Mouse (Mus musculus): ENCODE results near the gene Castor2. TPM values are rescaled to one million over a fixed set of nuclear protein-coding genes. Genes with fewer than 3 reads are reported as not detected.

Castor2 gene
- polyA plus RNA-seq, 1 experiment from 2014 or later = 6.4 TPM

GRCm38 (mm10) chr5:134166642-134167041, 67.1 kb downstream of the Castor2 start:
- no peak overlapping the region for H3K4me2 ChIP-seq
- no peak for ATAC-seq (ENCODE audit: extremely low read depth, insufficient number of reproducible peaks, low FRiP score, low TSS enrichment)
- H3K9me3 ChIP-seq = no peaks in the 10 kb centered on the region
- 92% methylated on average over 7 of the region's 7 CpGs for WGBS
- H3K27ac ChIP-seq (replicated peaks) = no peak overlapping the region
- peaks cover 10% of the 10 kb centered on the region for H3K4me1 ChIP-seq
- H3K4me3 ChIP-seq = no peak overlapping the region
- H3K27me3 ChIP-seq (replicated peaks) = no peaks in the 10 kb centered on the region
- H3K9ac ChIP-seq = no peak overlapping the region
- H3K36me3 ChIP-seq = peaks cover 83% of the 10 kb centered on the region

GRCm38 (mm10) chr5:134168033-134168432, 68.5 kb downstream of the Castor2 start:
- ATAC-seq (ENCODE audit: extremely low read depth, insufficient number of reproducible peaks, low FRiP score, low TSS enrichment) = no peak
- peaks cover 79% of the 10 kb centered on the region for H3K36me3 ChIP-seq
- H3K27ac ChIP-seq (replicated peaks) = no peak overlapping the region
- H3K9ac ChIP-seq = no peak overlapping the region
- H3K4me1 ChIP-seq = peaks cover 10% of the 10 kb centered on the region
- H3K4me2 ChIP-seq = no peak overlapping the region
- no peaks in the 10 kb centered on the region for H3K9me3 ChIP-seq
- H3K4me3 ChIP-seq = no peak overlapping the region
- H3K27me3 ChIP-seq (replicated peaks) = no peaks in the 10 kb centered on the region
- 89% methylated on average over 9 of the region's 9 CpGs for WGBS

DNA sequence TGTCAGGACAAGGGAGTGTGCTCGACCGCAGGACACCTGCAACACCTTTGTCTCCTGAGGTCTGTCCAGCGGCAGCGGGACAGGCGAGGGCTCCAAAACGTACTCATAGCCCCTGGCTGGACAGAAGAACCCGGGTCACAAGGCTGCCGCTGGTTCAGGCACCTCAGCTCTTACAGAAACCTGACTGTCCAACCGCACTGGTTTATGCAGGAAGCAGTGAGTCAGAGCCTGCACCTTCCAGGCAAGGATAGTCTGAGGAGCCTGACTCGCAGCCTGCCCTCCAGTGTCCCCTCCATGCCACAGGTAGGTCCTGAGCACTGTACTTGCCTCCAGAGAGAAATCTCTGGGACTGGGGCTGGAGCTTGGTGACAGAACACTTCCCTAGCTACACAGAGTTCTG, 69.7 kb downstream of the Castor2 start:
- Histone ChIP-seq H3K4me3 (no peak overlapping the region), H3K4me1 (peaks cover 10% of the 10 kb centered on the region), H3K9me3 (no peaks in the 10 kb centered on the region), H3K9ac (no peak overlapping the region), H3K27ac (replicated peaks) (no peak overlapping the region), H3K36me3 (peaks cover 69% of the 10 kb centered on the region), H3K4me2 (no peak overlapping the region), H3K27me3 (replicated peaks) (no peaks in the 10 kb centered on the region)
- 85% methylated on average over 10 of the region's 10 CpGs for WGBS
- ATAC-seq (ENCODE audit: extremely low read depth, insufficient number of reproducible peaks, low FRiP score, low TSS enrichment) = no peak

DNA sequence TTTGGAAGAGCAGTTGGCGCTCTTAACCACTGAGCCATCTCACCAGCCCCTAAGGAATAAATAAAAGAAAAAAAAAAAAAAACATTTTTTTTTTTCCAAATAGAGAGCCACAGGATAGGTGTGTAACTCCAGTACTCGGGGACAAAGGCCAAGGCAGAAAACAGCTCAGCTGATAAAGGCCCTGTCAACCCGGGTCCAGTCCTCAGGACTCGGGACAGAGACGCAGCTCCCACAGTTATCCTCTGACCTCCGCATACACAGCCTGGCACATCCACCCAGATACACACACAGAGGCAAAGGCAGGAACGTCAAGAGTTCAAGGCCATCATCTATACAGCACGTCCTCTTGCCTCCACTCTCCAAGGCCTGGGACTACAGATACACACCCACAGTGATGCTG, 70.7 kb downstream of the Castor2 start:
- H3K4me1 ChIP-seq = peaks cover 8% of the 10 kb centered on the region
- H3K36me3 ChIP-seq = peaks cover 66% of the 10 kb centered on the region
- no peak overlapping the region for H3K9ac ChIP-seq
- no peak overlapping the region for H3K4me2 ChIP-seq
- no peaks in the 10 kb centered on the region for H3K9me3 ChIP-seq
- H3K27ac ChIP-seq (replicated peaks) = no peak overlapping the region
- WGBS = 87% methylated on average over 8 of the region's 8 CpGs
- no peak overlapping the region for H3K4me3 ChIP-seq
- no peak for ATAC-seq (ENCODE audit: extremely low read depth, insufficient number of reproducible peaks, low FRiP score, low TSS enrichment)
- no peaks in the 10 kb centered on the region for H3K27me3 ChIP-seq (replicated peaks)

DNA sequence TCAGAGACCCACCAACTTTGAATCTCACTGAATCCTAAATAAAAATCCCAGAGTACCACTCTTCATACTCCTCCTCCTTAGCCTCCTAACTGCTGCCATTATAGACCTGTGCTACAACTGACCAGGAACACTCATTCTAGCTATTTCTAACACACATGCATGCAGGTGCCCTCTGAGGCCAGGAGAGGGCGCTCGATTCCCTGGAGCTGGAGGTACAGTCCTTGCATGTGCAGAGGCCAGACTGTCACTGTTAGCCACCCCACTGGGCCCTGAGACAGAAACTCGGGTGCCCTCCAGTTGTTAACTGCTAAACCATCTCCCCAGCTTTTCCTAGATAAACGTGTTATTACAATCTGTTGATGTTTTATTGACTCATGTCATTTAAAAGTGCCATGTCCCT, 73.7 kb downstream of the Castor2 start:
- Histone ChIP-seq H3K4me3 (no peak overlapping the region), H3K9me3 (no peaks in the 10 kb centered on the region), H3K9ac (no peak overlapping the region), H3K27me3 (replicated peaks) (no peaks in the 10 kb centered on the region), H3K36me3 (peaks cover 38% of the 10 kb centered on the region), H3K4me1 (peaks cover 17% of the 10 kb centered on the region), H3K27ac (replicated peaks) (no peak overlapping the region), H3K4me2 (no peak overlapping the region)
- 37% methylated on average over 4 of the region's 4 CpGs for WGBS
- no peak for ATAC-seq (ENCODE audit: extremely low read depth, insufficient number of reproducible peaks, low FRiP score, low TSS enrichment)

- no peak for ATAC-seq (ENCODE audit: extremely low read depth, insufficient number of reproducible peaks, low FRiP score, low TSS enrichment)
- Histone ChIP-seq H3K4me3 (peak overlapping the region; percentile 98), H3K27ac (replicated peaks) (peak overlapping the region; percentile 86), H3K4me1 (peaks cover 17% of the 10 kb centered on the region), H3K9me3 (no peaks in the 10 kb centered on the region), H3K27me3 (replicated peaks) (no peaks in the 10 kb centered on the region), H3K4me2 (peak overlapping the region; percentile 88), H3K9ac (peak overlapping the region; percentile 90), H3K36me3 (peaks cover 19% of the 10 kb centered on the region)
- whole genome bisulfite sequencing = 12% methylated on average over 10 of the region's 10 CpGs
These were observed 76.2 kb downstream of the Castor2 start for GRCm38 (mm10) chr5:134175696-134176095.

DNA sequence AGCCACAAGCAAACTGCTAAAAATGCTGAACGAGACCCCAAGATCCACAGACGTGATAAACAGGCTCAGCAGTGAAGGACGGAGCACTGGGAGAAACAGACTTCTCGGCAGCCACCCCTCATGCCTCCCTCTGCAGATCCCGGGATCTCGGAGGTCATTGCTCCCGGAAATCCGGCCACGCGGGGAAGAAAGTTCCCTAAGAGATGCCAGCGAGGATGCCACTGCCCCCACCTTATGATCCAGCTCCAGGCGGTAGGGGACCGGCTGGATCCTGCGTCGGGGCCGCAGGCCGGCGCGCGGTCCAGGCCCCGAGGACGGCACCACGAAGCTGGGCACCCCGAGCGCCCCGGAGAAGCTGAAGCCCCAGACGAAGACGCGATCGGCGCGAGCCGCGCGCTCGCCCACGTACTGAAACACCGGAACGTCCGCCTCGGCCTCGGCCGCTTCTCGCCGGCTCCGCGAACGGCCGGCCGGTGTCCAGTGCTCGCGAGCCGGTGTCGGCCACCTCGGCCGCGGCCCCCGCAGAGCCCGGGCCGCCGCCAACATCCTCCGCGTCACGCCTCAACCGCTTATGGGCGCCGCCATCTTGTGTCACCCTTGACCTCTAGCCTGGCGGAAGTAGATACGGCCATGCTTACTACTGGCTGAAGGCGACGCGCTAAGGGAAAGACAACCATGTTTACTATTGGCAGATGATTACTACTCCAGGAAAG, 76.8 kb downstream of the Castor2 start, which contains the start of gene Rcc1l:
Gene Rcc1l (minus strand): TSS at position 606 of the 713 bp plus-strand sequence.
- H3K4me1 ChIP-seq = peaks cover 17% of the 10 kb centered on the region
- H3K27ac ChIP-seq (replicated peaks) = peak within 1 kb of the TSS; percentile 86
- peak within 1 kb of the TSS; percentile 88 for H3K4me2 ChIP-seq
- ATAC-seq (ENCODE audit: extremely low read depth, insufficient number of reproducible peaks, low FRiP score, low TSS enrichment) = peak; percentile 77
- WGBS = under 1% methylated on average over 72 of the region's 72 CpGs
- no peaks in the 10 kb centered on the region for H3K9me3 ChIP-seq
- peak within 1 kb of the TSS; percentile 90 for H3K9ac ChIP-seq
- peak within 1 kb of the TSS; percentile 98 for H3K4me3 ChIP-seq
- no peaks in the 10 kb centered on the region for H3K27me3 ChIP-seq (replicated peaks)
- peaks cover 13% of the 10 kb centered on the region; the same call in 1 of the 2 replicates for H3K36me3 ChIP-seq

DNA sequence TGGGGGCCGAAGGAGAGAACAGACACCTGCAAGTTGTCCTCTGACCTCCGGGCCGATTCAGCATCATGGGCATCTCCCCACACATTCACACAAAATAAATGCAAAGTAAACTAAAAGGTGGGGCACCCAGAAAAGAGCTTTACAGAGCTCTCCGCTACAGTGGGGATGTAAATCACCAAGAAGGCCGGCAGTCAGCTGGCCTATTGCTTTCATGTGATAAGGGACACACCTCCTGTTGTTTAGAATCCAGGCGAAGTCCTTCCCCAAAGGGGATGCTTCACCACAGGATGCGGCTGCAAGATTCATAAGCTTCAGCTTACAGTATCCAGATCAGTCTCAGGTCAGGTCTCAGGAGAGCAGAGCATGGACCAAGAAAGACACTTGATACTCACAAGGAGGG, 79.0 kb downstream of the Castor2 start:
- no peak overlapping the region for H3K4me2 ChIP-seq
- H3K36me3 ChIP-seq = no peaks in the 10 kb centered on the region
- H3K27ac ChIP-seq (replicated peaks) = no peak overlapping the region
- H3K27me3 ChIP-seq (replicated peaks) = no peaks in the 10 kb centered on the region
- ATAC-seq (ENCODE audit: extremely low read depth, insufficient number of reproducible peaks, low FRiP score, low TSS enrichment) = no peak
- no peak overlapping the region for H3K9ac ChIP-seq
- no peak overlapping the region for H3K4me3 ChIP-seq
- no peaks in the 10 kb centered on the region for H3K9me3 ChIP-seq
- H3K4me1 ChIP-seq = peaks cover 34% of the 10 kb centered on the region
- WGBS = 77% methylated on average over 7 of the region's 7 CpGs

DNA sequence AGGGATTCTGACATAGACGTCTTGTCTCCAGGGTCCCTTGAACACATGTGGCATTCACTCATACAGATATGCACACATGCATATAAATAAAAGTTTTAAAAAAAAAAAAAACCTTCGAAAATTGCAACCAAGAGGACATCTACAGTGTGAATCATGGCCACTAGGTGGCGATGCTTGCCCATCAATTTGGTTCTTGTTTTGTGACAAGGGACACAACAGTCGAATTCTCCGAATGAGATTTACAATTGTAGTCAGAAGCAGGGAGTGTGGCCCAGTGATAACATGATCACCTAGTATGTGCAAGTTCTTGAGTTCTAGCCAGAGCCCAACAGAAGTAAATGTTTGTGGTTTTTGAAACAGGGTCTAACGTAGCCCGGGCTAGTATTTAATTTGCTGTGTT, 80.4 kb downstream of the Castor2 start:
- Histone ChIP-seq H3K27me3 (replicated peaks) (no peaks in the 10 kb centered on the region), H3K4me3 (no peak overlapping the region), H3K9me3 (no peaks in the 10 kb centered on the region), H3K4me2 (no peak overlapping the region), H3K4me1 (peaks cover 33% of the 10 kb centered on the region), H3K27ac (replicated peaks) (no peak overlapping the region), H3K9ac (no peak overlapping the region), H3K36me3 (no peaks in the 10 kb centered on the region)
- no peak for ATAC-seq (ENCODE audit: extremely low read depth, insufficient number of reproducible peaks, low FRiP score, low TSS enrichment)
- WGBS = 24% methylated on average over 7 of the region's 7 CpGs

DNA sequence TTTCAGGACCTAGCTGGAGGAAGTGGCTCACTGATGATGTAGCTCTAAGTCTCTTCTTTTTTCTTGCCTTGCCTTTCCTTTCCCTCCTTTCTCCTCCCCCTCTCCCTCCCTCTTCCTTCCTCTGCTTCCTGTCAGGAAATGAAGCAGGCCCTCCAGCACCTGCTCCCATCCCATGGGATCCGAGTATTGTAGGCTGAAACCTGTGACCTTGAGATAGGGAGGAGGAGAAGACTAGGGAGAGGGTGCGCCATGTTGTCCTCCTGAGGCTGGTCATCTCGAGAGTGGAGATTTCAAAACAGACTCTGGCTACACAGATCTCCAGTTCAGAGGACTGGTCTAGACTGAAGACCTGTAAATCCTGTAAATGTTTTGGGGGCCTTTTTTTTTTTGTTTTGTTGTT, 82.7 kb downstream of the Castor2 start:
- no peak for ATAC-seq (ENCODE audit: extremely low read depth, insufficient number of reproducible peaks, low FRiP score, low TSS enrichment)
- Histone ChIP-seq H3K27me3 (replicated peaks) (no peaks in the 10 kb centered on the region), H3K4me2 (0 out of 2 replicates have a peak overlapping the region, but pooled peaks have one; percentile 89), H3K27ac (replicated peaks) (peak overlapping the region; percentile 40; the same call in 1 of the 2 replicates), H3K9ac (no peak overlapping the region), H3K9me3 (no peaks in the 10 kb centered on the region), H3K36me3 (no peaks in the 10 kb centered on the region), H3K4me3 (no peak overlapping the region), H3K4me1 (peaks cover 20% of the 10 kb centered on the region)
- 53% methylated on average over 3 of the region's 3 CpGs for WGBS

- Histone ChIP-seq H3K9me3 (peaks cover 3% of the 10 kb centered on the region; the same call in 1 of the 2 replicates), H3K36me3 (no peaks in the 10 kb centered on the region), H3K4me1 (peaks cover 18% of the 10 kb centered on the region), H3K4me3 (peak overlapping the region; percentile 86; the same call in 1 of the 2 replicates), H3K4me2 (peak overlapping the region; percentile 89), H3K27me3 (replicated peaks) (no peaks in the 10 kb centered on the region), H3K9ac (peak overlapping the region; percentile 93; the same call in 1 of the 2 replicates), H3K27ac (replicated peaks) (peak overlapping the region; percentile 40; the same call in 1 of the 2 replicates)
- 48% methylated on average over 4 of the region's 4 CpGs for WGBS
- no peak for ATAC-seq (ENCODE audit: extremely low read depth, insufficient number of reproducible peaks, low FRiP score, low TSS enrichment)
These were observed 83.2 kb downstream of the Castor2 start for GRCm38 (mm10) chr5:134182735-134183134.

DNA sequence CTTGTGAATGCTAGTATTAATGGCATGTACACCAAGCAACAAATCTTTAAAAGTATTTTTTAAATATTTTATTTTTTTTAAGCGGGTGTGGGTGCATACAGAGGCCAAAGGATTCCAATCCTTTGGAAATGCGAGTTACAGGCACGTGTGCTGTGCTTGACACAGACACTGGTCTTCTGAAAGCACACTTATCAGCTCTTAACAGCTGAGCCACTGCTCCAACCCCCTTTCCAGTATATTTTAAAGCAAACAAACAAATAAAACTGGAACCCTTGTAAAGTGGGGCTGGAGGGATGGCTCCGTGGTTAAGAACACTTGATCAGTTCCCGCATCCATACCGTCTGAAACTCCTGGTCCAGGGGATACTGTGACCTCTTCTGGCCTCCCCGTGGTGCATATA, 83.7 kb downstream of the Castor2 start:
- Histone ChIP-seq H3K9ac (peak overlapping the region; percentile 93), H3K4me2 (peak overlapping the region; percentile 89), H3K4me1 (peaks cover 18% of the 10 kb centered on the region), H3K27me3 (replicated peaks) (no peaks in the 10 kb centered on the region), H3K4me3 (peak overlapping the region; percentile 86), H3K27ac (replicated peaks) (peak overlapping the region; percentile 93), H3K36me3 (no peaks in the 10 kb centered on the region), H3K9me3 (peaks cover 3% of the 10 kb centered on the region; the same call in 1 of the 2 replicates)
- 49% methylated on average over 7 of the region's 7 CpGs for WGBS
- no peak for ATAC-seq (ENCODE audit: extremely low read depth, insufficient number of reproducible peaks, low FRiP score, low TSS enrichment)

Data from heart, embryonic 13.5 days (tissue).